Mouse (Mus musculus) CH12.LX (cell line): ENCODE data around the gene Vps51.

Experiments
- MEF2A ChIP-seq: IDR thresholded peaks from 2 replicates; pipeline ENCODE4 v1.6.1; 2014; ENCODE audit warnings: low read depth, mild to moderate bottlenecking, inconsistent platforms, low read length, improper control_type of control experiment, borderline replicate concordance
- ZNF384 ChIP-seq: IDR thresholded peaks from 2 replicates; pipeline ENCODE4 v1.6.1; 2012; ENCODE audit warnings: low read depth, low read length, improper control_type of control experiment, inconsistent platforms

GRCm38 (mm10) chr19:6040002-6040401 lies 37.0 kb downstream of the Vps51 start:
- TF ChIP-seq ZNF384 (no peak), MEF2A (no peak)
